Mouse (Mus musculus) hindbrain, embryonic 13.5 days (tissue): Measurements from ENCODE around the gene Dhdds. TPM values are rescaled to one million over a fixed set of nuclear protein-coding genes. Genes with fewer than 3 reads are reported as not detected.

ENCODE experiments used
- ATAC-seq: fragments of 200-750 bp; cut with Nextera tagmentation; 2 replicates; pipeline ENCODE4 v1.8.0; 2017; ENCODE audit warnings: moderate TSS enrichment; ENCODE audit not compliant: low FRiP score
- H3K27ac ChIP-seq: fragments of 300-500 bp; sonication (generic); 2 replicates; pipeline ENCODE4 v1.5.1; 2015; ENCODE audit warnings: inconsistent platforms, mild to moderate bottlenecking, moderate library complexity
- H3K27me3 ChIP-seq: fragments of 300-500 bp; sonication (generic); 2 replicates; pipeline ENCODE4 v1.6.1; 2015; ENCODE audit warnings: mild to moderate bottlenecking, inconsistent platforms
- H3K36me3 ChIP-seq: fragments of 300-500 bp; sonication (generic); 2 replicates; pipeline ENCODE4 v1.6.1; 2015; ENCODE audit warnings: mild to moderate bottlenecking, inconsistent platforms
- H3K4me1 ChIP-seq: fragments of 300-500 bp; sonication (generic); replicated peaks from 2 replicates; pipeline ENCODE4 v1.6.1; 2015; ENCODE audit warnings: inconsistent platforms
- H3K4me2 ChIP-seq: fragments of 300-500 bp; sonication (generic); 2 replicates; pipeline ENCODE4 v1.6.1; 2015; ENCODE audit warnings: inconsistent platforms, mild to moderate bottlenecking, moderate library complexity
- H3K4me3 ChIP-seq: fragments of 300-500 bp; sonication (generic); 2 replicates; pipeline ENCODE4 v1.5.1; 2015; ENCODE audit warnings: mild to moderate bottlenecking, inconsistent platforms
- H3K9ac ChIP-seq: fragments of 300-500 bp; sonication (generic); 2 replicates; pipeline ENCODE4 v1.6.1; 2015; ENCODE audit warnings: mild to moderate bottlenecking, inconsistent platforms
- H3K9me3 ChIP-seq: fragments of 300-500 bp; sonication (generic); 2 replicates; pipeline ENCODE4 v1.6.1; 2016; ENCODE audit warnings: inconsistent platforms
- WGBS: fragments of 180-500 bp; shearing (Covaris S2); methylation state at CpG from one replicate; pipeline ENCODE4 v1.1.7; 2015; 5-methylcytosine and 5-hydroxymethylcytosine counted together
- polyA plus RNA-seq: library from polyadenylated mRNA; unstranded; fragments of >200 nt; fragmentation: Nextera tagmentation; extraction: Ambion mirVana; gene quantifications from 2 replicates; pipeline ENCODE4 v1.2.1, GENCODE M21; 2015

Gene Dhdds
- polyA plus RNA-seq, result 43.4 and 44.0 TPM in 2 replicates

DNA sequence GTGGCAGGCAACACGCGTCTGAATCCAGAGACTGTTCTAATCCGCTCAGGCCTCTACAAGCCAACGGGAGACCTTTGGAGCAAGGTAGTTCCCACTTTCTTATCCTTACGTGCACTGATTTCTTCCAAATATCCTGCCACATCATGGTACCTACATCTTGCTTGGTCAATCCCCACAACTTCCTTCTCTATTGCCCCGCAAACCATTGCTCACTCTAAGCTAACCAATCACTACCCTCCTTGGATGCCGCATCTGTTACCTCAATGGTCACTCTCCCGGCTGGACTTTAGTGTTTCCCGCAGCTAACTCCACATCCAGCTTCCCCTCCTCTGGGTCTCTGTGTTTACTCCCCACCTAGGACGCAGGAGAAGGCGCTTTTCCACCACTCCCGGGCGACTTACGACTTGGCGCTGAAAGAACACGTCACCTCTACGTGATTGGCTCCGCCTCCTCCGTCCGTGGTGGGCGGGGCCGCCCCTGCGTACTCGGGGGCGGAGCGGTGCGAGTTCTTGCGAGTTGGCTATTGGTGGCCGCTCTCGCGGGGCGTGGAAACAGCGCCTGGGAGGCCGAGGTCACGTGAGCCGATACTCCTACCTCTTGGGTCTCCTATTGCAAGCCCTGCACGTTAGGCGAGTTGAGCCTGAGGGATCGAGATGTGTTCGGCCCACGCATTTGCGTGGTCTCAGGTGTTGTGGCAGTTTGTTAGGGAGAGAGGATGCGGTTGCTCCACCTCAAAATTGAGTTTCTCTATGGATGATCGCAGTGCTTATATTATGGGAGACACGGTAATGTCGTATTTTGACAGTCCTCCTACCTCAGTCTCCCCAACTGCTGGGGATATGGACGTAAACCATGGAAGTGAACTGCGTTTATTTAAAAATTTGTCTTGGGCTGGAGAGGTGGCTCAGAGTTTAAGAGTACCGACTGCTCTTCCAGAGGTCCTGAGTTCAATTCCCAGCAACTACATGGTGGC, at the start of gene Dhdds:
Gene Dhdds, minus strand, starts transcription at position 453 of the 973 bp plus-strand sequence.
- H3K27me3 ChIP-seq, result no peaks in the 10 kb centered on the region
- H3K36me3 ChIP-seq, result peaks cover 13% of the 10 kb centered on the region
- peak within 1 kb of the TSS; percentile 74 for H3K27ac ChIP-seq
- WGBS, result 1% methylated on average over 49 of the region's 49 CpGs
- no peaks in the 10 kb centered on the region for H3K9me3 ChIP-seq
- H3K4me3 ChIP-seq, result peak within 1 kb of the TSS; percentile 69
- peak; percentile 98 for ATAC-seq
- peak within 1 kb of the TSS; percentile 89 for H3K4me2 ChIP-seq
- H3K4me1 ChIP-seq, result peaks cover 14% of the 10 kb centered on the region
- peak within 1 kb of the TSS; percentile 77 for H3K9ac ChIP-seq

GRCm38 (mm10) chr4:134047648-134048047, 46.9 kb upstream of the Dhdds start:
- H3K9ac ChIP-seq, result no peak overlapping the region
- H3K27me3 ChIP-seq, result no peaks in the 10 kb centered on the region
- no peak overlapping the region for H3K4me2 ChIP-seq
- H3K4me3 ChIP-seq, result no peak overlapping the region
- peaks cover 7% of the 10 kb centered on the region; the same call in 1 of the 2 replicates for H3K4me1 ChIP-seq
- H3K36me3 ChIP-seq, result no peaks in the 10 kb centered on the region
- H3K9me3 ChIP-seq, result no peaks in the 10 kb centered on the region
- WGBS, result 82% methylated on average over 5 of the region's 5 CpGs
- no peak overlapping the region for H3K27ac ChIP-seq
- ATAC-seq, result no peak

DNA sequence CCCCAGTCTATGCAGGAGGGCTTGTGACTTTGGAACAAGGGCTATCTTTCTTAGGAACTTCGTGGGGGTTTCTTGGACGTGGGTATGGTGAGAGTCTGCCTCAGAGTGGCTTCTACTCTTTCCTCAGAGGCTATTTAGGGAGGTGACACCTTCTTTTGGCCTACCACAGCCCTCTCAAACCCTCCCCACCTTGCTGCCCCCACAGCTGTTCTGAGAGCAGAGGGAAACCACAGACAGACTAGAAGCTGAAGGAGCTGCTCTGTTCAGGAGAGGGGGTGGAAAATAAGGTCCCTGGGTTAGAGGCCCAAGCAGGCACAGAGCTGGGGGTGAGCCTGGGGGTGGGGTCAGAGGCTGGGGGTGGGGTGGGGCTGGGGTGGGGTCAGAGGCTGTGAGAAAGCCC, 42.3 kb upstream of the Dhdds start:
- Histone ChIP-seq H3K27ac (no peak overlapping the region), H3K9me3 (no peaks in the 10 kb centered on the region), H3K36me3 (no peaks in the 10 kb centered on the region), H3K4me3 (no peak overlapping the region), H3K9ac (no peak overlapping the region), H3K4me2 (no peak overlapping the region), H3K4me1 (peaks cover 7% of the 10 kb centered on the region; the same call in 1 of the 2 replicates), H3K27me3 (0 out of 2 replicates have a peak, but pooled peaks cover 4% of the 10 kb centered on the region)
- WGBS, result 73% methylated on average over 2 of the region's 2 CpGs
- no peak for ATAC-seq

DNA sequence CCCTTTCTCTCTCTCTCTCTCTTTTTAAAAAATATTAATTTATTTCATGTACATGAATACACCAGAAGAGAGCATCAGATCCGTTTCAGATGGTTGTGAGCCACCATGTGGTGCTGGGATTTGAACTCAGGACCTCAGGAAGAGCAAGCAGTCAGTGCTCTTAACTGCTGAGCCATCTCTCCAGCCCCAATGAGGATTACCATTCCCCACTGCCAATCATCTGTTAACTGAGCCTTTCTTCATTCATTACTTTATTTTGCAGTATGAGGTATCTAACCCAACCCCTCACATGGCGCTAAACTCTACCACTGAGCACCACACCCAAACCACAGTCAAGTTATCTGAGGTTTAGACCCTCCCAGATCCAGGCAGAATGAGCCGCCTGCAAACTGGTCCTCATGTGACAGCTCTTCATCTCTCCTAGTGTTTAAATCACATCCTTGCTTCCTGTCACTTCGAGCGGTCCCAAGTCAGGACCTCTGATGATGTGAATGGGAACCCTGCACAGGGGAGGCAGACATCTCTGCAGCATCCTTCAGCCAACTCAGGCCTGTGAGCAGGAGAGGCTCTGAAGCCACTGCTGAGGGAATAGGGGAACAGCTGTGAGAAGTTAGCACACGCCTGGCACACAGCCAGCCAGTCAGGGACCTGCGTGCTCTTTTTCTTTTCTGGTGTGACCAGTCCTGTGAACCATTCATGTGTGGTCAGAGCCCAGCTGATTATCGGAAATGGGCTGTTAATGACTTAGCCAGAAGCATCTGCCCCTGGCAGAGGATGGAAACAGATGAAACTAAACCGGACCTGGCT, 40.8 kb upstream of the Dhdds start:
- H3K4me2 ChIP-seq, result no peak overlapping the region
- H3K27ac ChIP-seq, result no peak overlapping the region
- peaks cover 7% of the 10 kb centered on the region; the same call in 1 of the 2 replicates for H3K4me1 ChIP-seq
- H3K9me3 ChIP-seq, result no peaks in the 10 kb centered on the region
- no peak for ATAC-seq
- no peak overlapping the region for H3K4me3 ChIP-seq
- WGBS, result 53% methylated on average over 9 of the region's 9 CpGs
- H3K36me3 ChIP-seq, result no peaks in the 10 kb centered on the region
- H3K9ac ChIP-seq, result no peak overlapping the region
- H3K27me3 ChIP-seq, result peaks cover 7% of the 10 kb centered on the region; the same call in 1 of the 2 replicates

GRCm38 (mm10) chr4:134035953-134036352, 35.2 kb upstream of the Dhdds start:
- Histone ChIP-seq H3K9me3 (no peaks in the 10 kb centered on the region), H3K4me1 (no peaks in the 10 kb centered on the region), H3K27ac (no peak overlapping the region), H3K36me3 (no peaks in the 10 kb centered on the region), H3K9ac (no peak overlapping the region), H3K4me2 (peak overlapping the region; percentile 26), H3K4me3 (no peak overlapping the region), H3K27me3 (peaks cover 10% of the 10 kb centered on the region; the same call in 1 of the 2 replicates)
- ATAC-seq, result 0 out of 2 replicates have a peak, but pooled peaks have one; percentile 39
- 4% methylated on average over 16 of the region's 16 CpGs for WGBS

DNA sequence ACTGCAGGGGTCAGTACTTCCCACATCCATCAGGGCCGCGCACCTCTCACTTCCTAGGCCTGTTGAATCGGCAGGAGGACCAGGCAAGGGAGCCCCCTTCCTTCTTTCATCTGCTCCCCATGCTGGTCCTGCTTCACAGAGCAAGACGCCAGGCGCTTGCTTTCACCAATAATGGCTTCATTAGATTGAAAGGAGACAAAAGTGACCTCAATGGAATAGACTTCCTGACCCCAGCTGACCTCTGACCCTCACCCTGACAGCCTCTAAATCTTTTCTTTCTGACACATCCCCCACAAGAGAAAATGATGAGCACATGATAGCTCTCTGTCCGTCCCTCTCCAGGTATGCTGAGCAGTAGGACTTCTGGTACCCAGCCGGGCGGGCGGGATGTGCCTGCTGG, 25.1 kb upstream of the Dhdds start:
- no peaks in the 10 kb centered on the region for H3K9me3 ChIP-seq
- 18% methylated on average over 9 of the region's 9 CpGs for WGBS
- no peak for ATAC-seq
- no peak overlapping the region for H3K4me2 ChIP-seq
- H3K4me3 ChIP-seq, result no peak overlapping the region
- H3K27ac ChIP-seq, result no peak overlapping the region
- no peaks in the 10 kb centered on the region for H3K4me1 ChIP-seq
- no peaks in the 10 kb centered on the region for H3K36me3 ChIP-seq
- 0 out of 2 replicates have a peak, but pooled peaks cover 2% of the 10 kb centered on the region for H3K27me3 ChIP-seq
- H3K9ac ChIP-seq, result no peak overlapping the region

DNA sequence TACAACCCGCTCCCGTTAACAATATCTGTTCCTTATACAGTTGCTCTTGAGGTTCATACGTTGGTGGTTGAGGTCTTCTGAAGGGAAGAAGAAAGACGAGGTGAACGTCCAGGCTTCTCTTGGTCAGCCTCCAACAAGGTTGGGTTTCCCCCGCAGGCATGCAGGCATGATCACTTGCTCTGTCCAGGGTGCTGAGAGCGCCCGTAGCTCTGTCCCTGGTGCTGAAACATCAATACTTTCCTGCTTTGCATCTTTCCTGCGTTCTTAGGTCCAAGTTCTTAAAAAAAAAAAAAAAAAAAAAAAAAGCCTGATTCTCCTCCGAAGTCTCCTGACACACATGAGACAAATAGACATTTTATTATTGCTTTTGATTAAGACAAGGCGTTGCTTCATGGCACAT, 19.9 kb upstream of the Dhdds start:
- H3K9me3 ChIP-seq, result no peaks in the 10 kb centered on the region
- H3K4me2 ChIP-seq, result peak overlapping the region; percentile 57; the same call in 1 of the 2 replicates
- no peak for ATAC-seq
- H3K9ac ChIP-seq, result peak overlapping the region; percentile 53; the same call in 1 of the 2 replicates
- H3K36me3 ChIP-seq, result no peaks in the 10 kb centered on the region
- WGBS, result 4% methylated on average over 11 of the region's 11 CpGs
- peaks cover 44% of the 10 kb centered on the region for H3K4me1 ChIP-seq
- no peak overlapping the region for H3K27ac ChIP-seq
- H3K27me3 ChIP-seq, result peaks cover 20% of the 10 kb centered on the region
- no peak overlapping the region for H3K4me3 ChIP-seq

DNA sequence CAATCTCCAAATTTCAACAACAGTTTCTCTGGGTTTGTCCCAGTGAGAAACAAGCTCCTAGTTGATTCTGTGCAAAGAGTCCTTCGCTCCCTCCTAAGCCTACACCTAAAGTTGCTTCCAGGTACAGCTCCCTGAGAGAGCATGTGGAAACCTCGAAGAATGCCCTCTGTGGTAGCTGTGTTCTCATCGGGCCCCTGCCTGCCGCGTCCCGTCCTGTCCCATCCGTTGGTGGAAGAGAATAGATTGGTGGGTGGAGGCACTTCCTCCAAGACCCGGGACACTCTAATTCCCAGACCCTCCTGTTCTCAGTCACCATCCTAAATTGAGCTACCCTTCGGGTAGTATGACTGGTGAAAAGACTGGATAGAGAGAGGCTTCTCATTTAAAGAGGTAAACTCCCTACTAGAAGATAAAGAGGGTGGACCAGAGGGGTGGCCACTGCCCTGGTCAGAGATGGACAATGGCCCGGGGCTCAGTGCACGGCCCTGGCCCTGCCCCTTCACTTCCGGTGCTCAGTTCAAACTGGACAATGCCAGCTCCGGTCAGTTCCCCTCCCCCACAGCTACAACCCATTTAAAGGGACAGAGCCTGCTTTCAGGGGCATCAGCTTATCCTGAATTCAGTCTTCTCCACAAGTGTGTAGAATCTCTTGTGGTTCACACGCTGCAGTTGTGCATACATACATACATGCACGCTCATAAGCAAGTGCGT, 19.1 kb upstream of the Dhdds start:
- H3K27ac ChIP-seq, result peak overlapping the region; percentile 68
- WGBS, result 2% methylated on average over 16 of the region's 16 CpGs

DNA sequence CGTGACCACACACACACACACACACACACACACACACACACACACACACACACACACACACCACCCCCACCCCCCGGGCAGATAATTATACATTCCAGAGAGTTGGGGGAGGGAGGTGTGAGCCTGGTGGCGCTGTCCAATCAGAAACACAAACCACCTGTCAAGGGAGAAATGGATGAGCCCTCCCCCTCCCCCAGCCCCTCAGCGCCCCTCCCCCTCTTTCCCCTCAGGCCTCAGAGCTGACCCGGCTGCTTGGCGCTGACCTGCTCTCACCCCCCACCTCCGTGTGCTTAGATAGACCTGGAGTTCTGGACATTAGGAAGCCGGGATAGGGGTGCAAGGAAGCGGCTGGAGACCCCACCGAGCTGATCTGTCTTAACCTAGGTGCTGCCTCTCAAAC, 18.5 kb upstream of the Dhdds start:
- 0% methylated on average over 8 of the region's 10 CpGs for WGBS
- peak overlapping the region; percentile 53; the same call in 1 of the 2 replicates for H3K9ac ChIP-seq
- no peaks in the 10 kb centered on the region for H3K36me3 ChIP-seq
- H3K4me2 ChIP-seq, result peak overlapping the region; percentile 57
- peak overlapping the region; percentile 68 for H3K27ac ChIP-seq
- peak overlapping the region; percentile 36 for H3K4me3 ChIP-seq
- ATAC-seq, result no peak
- peaks cover 20% of the 10 kb centered on the region for H3K27me3 ChIP-seq
- peaks cover 44% of the 10 kb centered on the region for H3K4me1 ChIP-seq
- no peaks in the 10 kb centered on the region for H3K9me3 ChIP-seq

More for the DNA sequence above, 19.1 kb upstream of the Dhdds start:
- ATAC-seq, result no peak; the same call in 1 of the 2 replicates
- Histone ChIP-seq H3K4me1 (peaks cover 44% of the 10 kb centered on the region), H3K4me2 (peak overlapping the region; percentile 57), H3K36me3 (no peaks in the 10 kb centered on the region), H3K27me3 (peaks cover 20% of the 10 kb centered on the region), H3K9me3 (no peaks in the 10 kb centered on the region), H3K9ac (peak overlapping the region; percentile 53; the same call in 1 of the 2 replicates), H3K4me3 (peak overlapping the region; percentile 36)

DNA sequence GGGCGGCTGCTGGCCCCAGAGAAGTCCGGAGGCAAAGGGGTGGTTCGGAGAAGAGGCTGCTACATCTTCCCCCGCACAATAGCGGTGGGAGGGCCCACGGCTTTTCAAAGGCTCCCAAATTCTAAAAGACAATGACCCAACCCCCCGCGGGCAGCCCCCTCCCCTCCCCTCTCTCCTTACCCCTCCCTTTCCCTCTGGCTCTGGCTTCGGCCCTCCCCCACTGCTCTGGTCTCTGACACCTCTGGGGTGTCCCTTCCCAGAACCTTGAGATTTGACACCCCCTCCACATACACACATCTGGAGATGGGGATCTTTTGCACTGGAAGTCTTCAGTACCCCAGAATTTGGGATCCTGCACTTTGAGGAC, 18.0 kb upstream of the Dhdds start, which contains the start of gene Lin28a:
Gene Lin28a, minus strand, starts transcription at position 63 of the 367 bp plus-strand sequence.
- no peaks in the 10 kb centered on the region for H3K9me3 ChIP-seq
- 2% methylated on average over 6 of the region's 9 CpGs for WGBS
- peak within 1 kb of the TSS; percentile 63 for H3K9ac ChIP-seq
- no peaks in the 10 kb centered on the region for H3K36me3 ChIP-seq
- H3K4me3 ChIP-seq, result peak within 1 kb of the TSS; percentile 36
- peaks cover 44% of the 10 kb centered on the region for H3K4me1 ChIP-seq
- peak within 1 kb of the TSS; percentile 68 for H3K27ac ChIP-seq
- ATAC-seq, result no peak
- H3K4me2 ChIP-seq, result peak within 1 kb of the TSS; percentile 57
- peaks cover 20% of the 10 kb centered on the region for H3K27me3 ChIP-seq

DNA sequence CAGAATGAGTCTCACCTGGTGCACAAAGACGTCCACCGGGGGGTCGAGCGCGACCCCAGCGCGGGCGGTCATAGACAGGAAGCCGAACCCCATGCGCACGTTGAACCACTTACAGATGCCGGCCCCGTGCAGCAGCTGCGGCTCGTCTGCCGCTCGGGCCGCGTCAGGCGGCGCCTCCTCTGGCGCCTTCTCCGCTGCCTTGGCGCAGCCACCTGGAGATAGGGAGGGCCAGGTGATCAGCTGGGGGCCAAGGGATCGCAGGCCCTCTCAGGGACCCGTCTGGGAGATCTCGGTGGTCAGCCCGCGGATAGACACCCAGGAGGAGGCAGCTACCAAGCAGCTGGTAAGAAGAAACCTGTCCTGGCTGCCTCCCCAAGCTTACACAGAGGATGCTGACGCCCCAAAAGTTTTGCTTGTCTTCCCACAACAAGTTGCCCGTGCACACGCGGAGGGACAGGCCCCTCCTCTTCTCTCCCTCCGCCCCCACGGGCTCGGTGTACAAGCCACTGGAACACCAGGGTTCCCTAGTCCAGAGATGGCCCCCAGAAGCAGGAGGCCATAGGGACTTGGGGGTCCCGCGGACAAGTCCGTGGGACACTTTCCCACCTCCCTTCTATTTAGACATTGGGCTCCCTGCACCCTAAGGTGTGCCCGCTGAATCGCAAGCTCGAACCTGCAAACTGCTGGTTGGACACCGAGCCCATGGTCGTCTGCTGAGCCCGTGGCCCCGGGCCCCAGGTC, 17.5 kb upstream of the Dhdds start:
- under 1% methylated on average over 45 of the region's 46 CpGs for WGBS
- H3K27ac ChIP-seq, result no peak overlapping the region

More for the DNA sequence above, 17.5 kb upstream of the Dhdds start:
- Histone ChIP-seq H3K36me3 (no peaks in the 10 kb centered on the region), H3K4me2 (peak overlapping the region; percentile 57), H3K9ac (peak overlapping the region; percentile 63), H3K9me3 (no peaks in the 10 kb centered on the region), H3K27me3 (peaks cover 20% of the 10 kb centered on the region), H3K4me1 (peaks cover 44% of the 10 kb centered on the region), H3K4me3 (peak overlapping the region; percentile 36)
- no peak for ATAC-seq
